Mouse (Mus musculus) small intestine, adult 2 months (tissue): ENCODE measurements around the gene Cdk2ap2. TPM values are rescaled to one million over a fixed set of nuclear protein-coding genes. Genes with fewer than 3 reads are reported as not detected.

Experiments used
- H3K27ac ChIP-seq: fragments of 200-500 bp; 2 replicates; pipeline ENCODE4 v1.5.1; 2012; ENCODE audit warnings: low read depth, low read length, control low read depth, inconsistent platforms; ENCODE audit not compliant: insufficient read depth
- H3K27me3 ChIP-seq: fragments of 200-500 bp; 2 replicates; pipeline ENCODE4 v1.6.1; 2012; ENCODE audit warnings: mild to moderate bottlenecking, moderate library complexity, low read length, inconsistent platforms; ENCODE audit not compliant: control insufficient read depth, insufficient read depth
- H3K36me3 ChIP-seq: fragments of 200-500 bp; 2 replicates; pipeline ENCODE4 v1.6.1; 2012; ENCODE audit warnings: mild to moderate bottlenecking, low read length, control low read depth, inconsistent platforms; ENCODE audit not compliant: control insufficient read depth, insufficient read depth
- H3K4me1 ChIP-seq: fragments of 200-500 bp; 2 replicates; pipeline ENCODE4 v1.6.1; 2012; ENCODE audit warnings: low read length, inconsistent platforms, mixed read lengths; ENCODE audit not compliant: control insufficient read depth, insufficient read depth, insufficient read length
- H3K4me3 ChIP-seq: fragments of 200-500 bp; 2 replicates; pipeline ENCODE4 v1.5.1; 2012; ENCODE audit warnings: low read depth, mild to moderate bottlenecking, control low read depth, inconsistent platforms, low read length, moderate library complexity
- CTCF ChIP-seq: fragments of 200-500 bp; IDR thresholded peaks from 2 replicates; pipeline ENCODE4 v1.5.1; 2012; ENCODE audit warnings: low read depth, mild to moderate bottlenecking, control low read depth, inconsistent platforms, low read length, moderate library complexity, mixed read lengths; ENCODE audit not compliant: insufficient replicate concordance, insufficient read length; ENCODE audit errors: extremely low read depth
- POLR2A ChIP-seq: fragments of 200-500 bp; IDR thresholded peaks from 2 replicates; pipeline ENCODE4 v1.6.1; 2012; ENCODE audit warnings: low read depth, mild to moderate bottlenecking, control low read depth, inconsistent platforms, low read length, moderate library complexity
- WGBS: fragments of 180-500 bp; shearing (Covaris S2); methylation state at CpG from one replicate; pipeline ENCODE4 v1.1.7; 2018; 5-methylcytosine and 5-hydroxymethylcytosine counted together
- polyA plus RNA-seq: library from polyadenylated mRNA; depleted of rRNA; stranded (reverse); fragments of >200 nt; gene quantifications from 2 replicates; pipeline ENCODE4 v1.2.3, GENCODE M21; 2012; rRNA removed

Gene Cdk2ap2
- polyA plus RNA-seq, 1 experiment, result 366 TPM

- Histone ChIP-seq H3K36me3 (peaks cover under 1% of the 10 kb centered on the region), H3K4me1 (peaks cover 5% of the 10 kb centered on the region), H3K27ac (peak overlapping the region; percentile 1; the same call in 1 of the 2 replicates), H3K4me3 (no peak overlapping the region), H3K27me3 (no peaks in the 10 kb centered on the region)
- no peak for TF ChIP-seq CTCF
- no peak for TF ChIP-seq POLR2A
- WGBS, result 73% methylated on average over 16 of the region's 16 CpGs
These were observed 47.8 kb downstream of the Cdk2ap2 start for GRCm38 (mm10) chr19:4144550-4145498.

GRCm38 (mm10) chr19:4145936-4146335, 49.0 kb downstream of the Cdk2ap2 start:
- 94% methylated on average over 5 of the region's 5 CpGs for WGBS
- no peak overlapping the region for H3K27ac ChIP-seq
- H3K4me3 ChIP-seq, result no peak overlapping the region
- peaks cover 12% of the 10 kb centered on the region for H3K4me1 ChIP-seq
- no peaks in the 10 kb centered on the region for H3K27me3 ChIP-seq
- TF ChIP-seq POLR2A (no peak), CTCF (no peak)
- peaks cover 12% of the 10 kb centered on the region for H3K36me3 ChIP-seq

GRCm38 (mm10) chr19:4146366-4147021, 49.5 kb downstream of the Cdk2ap2 start:
- 86% methylated on average over 12 of the region's 12 CpGs for WGBS
- Histone ChIP-seq H3K27ac (peak overlapping the region; percentile 2; the same call in 1 of the 2 replicates), H3K27me3 (no peaks in the 10 kb centered on the region), H3K4me1 (peaks cover 12% of the 10 kb centered on the region), H3K36me3 (peaks cover 18% of the 10 kb centered on the region), H3K4me3 (no peak overlapping the region)
- TF ChIP-seq POLR2A (no peak), CTCF (no peak)

GRCm38 (mm10) chr19:4147022-4147405, 50.0 kb downstream of the Cdk2ap2 start:
- no peaks in the 10 kb centered on the region for H3K27me3 ChIP-seq
- H3K36me3 ChIP-seq, result peaks cover 22% of the 10 kb centered on the region
- H3K27ac ChIP-seq, result peak overlapping the region; percentile 2; the same call in 1 of the 2 replicates
- no peak overlapping the region for H3K4me3 ChIP-seq
- WGBS, result 77% methylated on average over 3 of the region's 3 CpGs
- TF ChIP-seq POLR2A (no peak), CTCF (no peak)
- peaks cover 12% of the 10 kb centered on the region for H3K4me1 ChIP-seq

- Histone ChIP-seq H3K27ac (no peak overlapping the region), H3K36me3 (peaks cover 31% of the 10 kb centered on the region), H3K27me3 (no peaks in the 10 kb centered on the region), H3K4me3 (peak overlapping the region; percentile 94), H3K4me1 (peaks cover 12% of the 10 kb centered on the region)
- WGBS, result 40% methylated on average over 9 of the region's 9 CpGs
- no peak for TF ChIP-seq POLR2A
- TF ChIP-seq CTCF, result no peak
These were observed 51.0 kb downstream of the Cdk2ap2 start for GRCm38 (mm10) chr19:4147782-4148490.

- Histone ChIP-seq H3K4me3 (peak within 1 kb of the TSS; percentile 94), H3K27ac (peak within 1 kb of the TSS; percentile 86), H3K4me1 (peaks cover 12% of the 10 kb centered on the region), H3K27me3 (no peaks in the 10 kb centered on the region), H3K36me3 (peaks cover 36% of the 10 kb centered on the region)
- TF ChIP-seq POLR2A (peak; percentile 98), CTCF (no peak)
- under 1% methylated on average over 33 of the region's 33 CpGs for WGBS
These were observed 51.5 kb downstream of the Cdk2ap2 start, which contains the start of gene Coro1b for GRCm38 (mm10) chr19:4148491-4148806. Gene Coro1b, plus strand, starts transcription at chr19:4148619.

Other genes with a start within 250 kb of the Cdk2ap2 start
- 85.2 and 214 TPM in 2 replicates for gene Chka, start 245.4 kb upstream of the Cdk2ap2 start, polyA plus RNA-seq
- 107 and 148 TPM in 2 replicates for gene Tcirg1, start 190.0 kb upstream of the Cdk2ap2 start, polyA plus RNA-seq
- 303 and 423 TPM in 2 replicates for gene Ndufs8, start 184.4 kb upstream of the Cdk2ap2 start, polyA plus RNA-seq
- 32.8 and 43.0 TPM in 2 replicates for gene Aldh3b1, start 167.4 kb upstream of the Cdk2ap2 start, polyA plus RNA-seq
- gene Unc93b1, start 162.0 kb upstream of the Cdk2ap2 start, polyA plus RNA-seq, result 108 and 140 TPM in 2 replicates
- not detected in 2 replicates for gene Aldh3b3, start 138.5 kb upstream of the Cdk2ap2 start, polyA plus RNA-seq
- gene Aldh3b2, start 124.9 kb upstream of the Cdk2ap2 start, polyA plus RNA-seq, result 0.55 and 1.5 TPM in 2 replicates
- 99.4 and 147 TPM in 2 replicates for gene Acy3, start 110.6 kb upstream of the Cdk2ap2 start, polyA plus RNA-seq
- gene Tbx10, start 104.4 kb upstream of the Cdk2ap2 start, polyA plus RNA-seq, result 0.10 TPM in 1 of 2 replicates, not detected in the other
- gene Nudt8, start 96.6 kb upstream of the Cdk2ap2 start, polyA plus RNA-seq, result 30.6 and 33.7 TPM in 2 replicates
- 0.77 and 0.90 TPM in 2 replicates for gene Gm49405, start 96.6 kb upstream of the Cdk2ap2 start, polyA plus RNA-seq
- gene Doc2g, start 93.9 kb upstream of the Cdk2ap2 start, polyA plus RNA-seq, result 5.1 and 8.2 TPM in 2 replicates
- 92.8 and 170 TPM in 2 replicates for gene Ndufv1, start 84.4 kb upstream of the Cdk2ap2 start, polyA plus RNA-seq
- gene Gstp1, start 59.2 kb upstream of the Cdk2ap2 start, polyA plus RNA-seq, result 798 and 1,214 TPM in 2 replicates
- gene Gstp2, start 51.2 kb upstream of the Cdk2ap2 start, polyA plus RNA-seq, result 231 and 289 TPM in 2 replicates
- gene Gstp3, start 37.6 kb upstream of the Cdk2ap2 start, polyA plus RNA-seq, result 11.8 and 15.0 TPM in 2 replicates
- 24.8 TPM in 1 of 2 replicates, not detected in the other for gene Cabp2, start 15.6 kb upstream of the Cdk2ap2 start, polyA plus RNA-seq
- gene Pitpnm1, start 2.8 kb downstream of the Cdk2ap2 start, polyA plus RNA-seq, result 108 and 197 TPM in 2 replicates
- 41.3 and 59.8 TPM in 2 replicates for gene Aip, start 28.7 kb downstream of the Cdk2ap2 start, polyA plus RNA-seq
- gene Gpr152, start 42.6 kb downstream of the Cdk2ap2 start, polyA plus RNA-seq, result 0.06 TPM in 1 of 2 replicates, not detected in the other
- gene Cabp4, start 46.9 kb downstream of the Cdk2ap2 start, polyA plus RNA-seq, result 0.25 and 0.42 TPM in 2 replicates
- 264 and 493 TPM in 2 replicates for gene Coro1b, start 51.4 kb downstream of the Cdk2ap2 start, polyA plus RNA-seq
- 95.3 and 169 TPM in 2 replicates for gene Ptprcap, start 56.4 kb downstream of the Cdk2ap2 start, polyA plus RNA-seq
- 37.9 and 42.5 TPM in 2 replicates for gene Rps6kb2, start 66.2 kb downstream of the Cdk2ap2 start, polyA plus RNA-seq
- gene Carns1, start 78.3 kb downstream of the Cdk2ap2 start, polyA plus RNA-seq, result 3.7 and 4.4 TPM in 2 replicates
- gene Tbc1d10c, start 94.1 kb downstream of the Cdk2ap2 start, polyA plus RNA-seq, result 15.3 and 21.9 TPM in 2 replicates
- 142 and 258 TPM in 2 replicates for gene Ppp1ca, start 94.9 kb downstream of the Cdk2ap2 start, polyA plus RNA-seq
- 8.2 and 12.2 TPM in 2 replicates for gene Rad9a, start 104.5 kb downstream of the Cdk2ap2 start, polyA plus RNA-seq
- 10.1 and 12.4 TPM in 2 replicates for gene Clcf1, start 117.1 kb downstream of the Cdk2ap2 start, polyA plus RNA-seq
- not detected in 2 replicates for gene AC109138.7, start 117.2 kb downstream of the Cdk2ap2 start, polyA plus RNA-seq
- gene Pold4, start 134.7 kb downstream of the Cdk2ap2 start, polyA plus RNA-seq, result 46.4 and 118 TPM in 2 replicates
- 72.2 and 105 TPM in 2 replicates for gene Ssh3, start 172.0 kb downstream of the Cdk2ap2 start, polyA plus RNA-seq
- 1.1 and 1.8 TPM in 2 replicates for gene Ankrd13d, start 186.0 kb downstream of the Cdk2ap2 start, polyA plus RNA-seq
- gene Grk2, start 209.0 kb downstream of the Cdk2ap2 start, polyA plus RNA-seq, result 64.0 and 128 TPM in 2 replicates